Mouse (Mus musculus) heart, postnatal 14 days (tissue): ENCODE measurements around the gene Ppme1. TPM values are rescaled to one million over a fixed set of nuclear protein-coding genes. Genes with fewer than 3 reads are reported as not detected.

Experiments
- DNase-seq, 2 experiments: peaks; one replicate each; pipeline ENCODE4 v3.0.0; 2021 to 2022
- intact Hi-C: fragments of 180-260 bp; cut with DNase I; formaldehyde crosslinking; loops from one replicate; pipeline ENCODE4 v1.15.1; 2025
- total RNA-seq, 2 experiments: library from RNA; stranded (reverse); gene quantifications; 2 replicates each; pipeline ENCODE4 v1.2.3; 2021

Ppme1 gene
- total RNA-seq, 2 experiments from 2014 or later = 37.8 to 44.0 TPM

- no peak for DNase-seq
- intact Hi-C loops = no loop called here
Observed at GRCm38 (mm10) chr7:100331269-100331668, 40.8 kb downstream of the Ppme1 start.

- intact Hi-C loops = no loop called here
Observed at GRCm38 (mm10) chr7:100328636-100329035, 43.5 kb downstream of the Ppme1 start.

GRCm38 (mm10) chr7:100327514-100327913 is 44.6 kb downstream of the Ppme1 start:
- intact Hi-C loops = no loop called here
- DNase-seq = peak in 1 of 2 experiments; percentile 12

More at GRCm38 (mm10) chr7:100328636-100329035, 43.5 kb downstream of the Ppme1 start:
- DNase-seq = no peak

- DNase-seq = peak; percentile 40 to 67
- intact Hi-C loops = loop anchor here (2.0 kb wide), 1 partner anchor 47 kb away; no protein-coding TSS in a partner anchor
Observed at GRCm38 (mm10) chr7:100325482-100325881, 46.6 kb downstream of the Ppme1 start.

- intact Hi-C loops = loop anchor here (2.0 kb wide), 1 partner anchor 45 kb away; no protein-coding TSS in a partner anchor
- no peak for DNase-seq
Observed at GRCm38 (mm10) chr7:100323721-100324120, 48.4 kb downstream of the Ppme1 start.

GRCm38 (mm10) chr7:100317534-100317933 is 54.6 kb downstream of the Ppme1 start:
- DNase-seq = no peak
- intact Hi-C loops = no loop called here

- no peak for DNase-seq
- intact Hi-C loops = no loop called here
Observed at GRCm38 (mm10) chr7:100316924-100317323, 55.2 kb downstream of the Ppme1 start.

GRCm38 (mm10) chr7:100312716-100313115 is 59.4 kb downstream of the Ppme1 start:
- intact Hi-C loops = no loop called here

GRCm38 (mm10) chr7:100310290-100310689 is 61.8 kb downstream of the Ppme1 start:
- no peak for DNase-seq
- intact Hi-C loops = no loop called here

More at GRCm38 (mm10) chr7:100312716-100313115, 59.4 kb downstream of the Ppme1 start:
- DNase-seq = no peak

- no peak for DNase-seq
- intact Hi-C loops = no loop called here
Observed at GRCm38 (mm10) chr7:100309679-100310078, 62.4 kb downstream of the Ppme1 start.

- intact Hi-C loops = no loop called here
- DNase-seq = no peak
Observed at GRCm38 (mm10) chr7:100309216-100309615, 62.9 kb downstream of the Ppme1 start.

GRCm38 (mm10) chr7:100307872-100308653 is 64.0 kb downstream of the Ppme1 start:
- no peak for DNase-seq
- intact Hi-C loops = no loop called here

GRCm38 (mm10) chr7:100305894-100306293 is 66.2 kb downstream of the Ppme1 start:
- DNase-seq = no peak
- intact Hi-C loops = no loop called here

- DNase-seq = peak; percentile 60 to 64
- intact Hi-C loops = no loop called here
Observed at GRCm38 (mm10) chr7:100302316-100302715, 69.8 kb downstream of the Ppme1 start.

- no peak for DNase-seq
- intact Hi-C loops = no loop called here
Observed at GRCm38 (mm10) chr7:100301390-100301789, 70.7 kb downstream of the Ppme1 start.

GRCm38 (mm10) chr7:100298861-100299510 is 73.1 kb downstream of the Ppme1 start:
- DNase-seq = no peak
- intact Hi-C loops = no loop called here

GRCm38 (mm10) chr7:100296699-100297098 is 75.4 kb downstream of the Ppme1 start:
- intact Hi-C loops = no loop called here
- DNase-seq = no peak

GRCm38 (mm10) chr7:100295745-100296144 is 76.4 kb downstream of the Ppme1 start:
- DNase-seq = no peak
- intact Hi-C loops = no loop called here

GRCm38 (mm10) chr7:100293546-100293945 is 78.6 kb downstream of the Ppme1 start:
- intact Hi-C loops = no loop called here

GRCm38 (mm10) chr7:100288622-100289021 is 83.5 kb downstream of the Ppme1 start:
- intact Hi-C loops = no loop called here
- peak; percentile 14 to 34 for DNase-seq

More at GRCm38 (mm10) chr7:100293546-100293945, 78.6 kb downstream of the Ppme1 start:
- DNase-seq = no peak

- peak; percentile 60 to 72 for DNase-seq
Observed at GRCm38 (mm10) chr7:100287748-100288578, 84.1 kb downstream of the Ppme1 start.

More at GRCm38 (mm10) chr7:100287748-100288578, 84.1 kb downstream of the Ppme1 start:
- intact Hi-C loops = no loop called here
